Mouse (Mus musculus): Measurements from ENCODE around the gene Crebbp.

DNA sequence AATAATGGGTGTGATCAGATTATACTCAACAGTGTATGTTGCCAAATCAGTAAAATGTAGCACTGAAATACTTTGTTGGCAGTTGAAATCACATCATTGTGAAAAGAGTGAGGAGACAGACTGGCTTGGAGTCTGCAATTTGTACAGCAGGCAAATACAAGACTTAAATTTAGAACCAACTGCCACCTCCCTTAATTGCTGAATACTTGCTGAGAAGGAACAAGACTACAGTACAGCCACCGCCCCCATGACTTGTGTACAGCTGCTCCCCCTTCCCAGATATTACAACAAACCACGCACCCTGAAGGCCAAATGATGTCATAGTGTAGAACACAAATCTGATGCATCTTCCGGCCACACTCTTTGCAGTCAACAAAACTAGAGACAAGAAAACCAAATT is 117.7 kb downstream of the Crebbp start:
- TF ChIP-seq CTCF (IDR thresholded peaks at IDR 0.05; ENCODE audit: borderline replicate concordance, control insufficient read depth, extremely low read depth, insufficient read depth, low read length, poor library complexity) (no peak), POLR2A (IDR thresholded peaks at IDR 0.05; ENCODE audit: control insufficient read depth, extremely low read depth, insufficient read depth, low read length, poor library complexity) (no peak)

Data from thymus, adult 2 months (tissue).